Mouse (Mus musculus): Measurements from ENCODE around the gene Fam161b. TPM values are rescaled to one million over a fixed set of nuclear protein-coding genes. Genes with fewer than 3 reads are reported as not detected.
"Not testable (repeated sequence)": the region's sequence is repeated elsewhere in the genome, so short reads cannot be mapped to it uniquely, and the experiment has no call there.

The Fam161b gene
- polyA plus RNA-seq, 1 experiment, result 10.9 TPM

DNA sequence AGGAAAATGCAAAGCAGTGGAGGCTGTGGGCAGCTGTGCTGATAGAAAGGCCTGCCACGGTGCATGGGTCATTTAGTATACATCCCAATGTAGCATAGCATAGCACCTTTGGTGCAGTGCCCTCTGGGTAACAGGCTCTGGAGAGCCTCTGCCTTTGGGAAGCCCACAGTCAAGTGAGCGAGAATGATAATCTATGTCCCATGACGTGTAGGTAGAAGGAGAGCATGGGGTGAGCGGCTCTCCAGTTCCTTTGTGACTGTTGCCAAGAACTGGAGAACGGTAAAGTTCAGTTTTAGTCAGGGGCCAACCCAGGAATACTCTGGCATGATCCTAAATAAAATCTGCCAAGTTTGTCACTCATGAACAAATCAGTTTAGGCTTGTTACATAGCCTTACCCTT, 10.0 kb upstream of the Fam161b start:
- H3K27me3 ChIP-seq (ENCODE audit: control insufficient read depth, insufficient read depth, low read length), result no peaks in the 10 kb centered on the region
- no peak overlapping the region for H3K4me3 ChIP-seq (replicated peaks; ENCODE audit: insufficient read depth, low read depth, low read length)
- H3K27ac ChIP-seq (ENCODE audit: insufficient read depth, low read length), result no peak overlapping the region
- no peaks in the 10 kb centered on the region for H3K4me1 ChIP-seq (ENCODE audit: control insufficient read depth, insufficient read depth, low read length)
- TF ChIP-seq CTCF (IDR thresholded peaks at IDR 0.05; ENCODE audit: borderline replicate concordance, insufficient read depth, low read depth, low read length), result no peak
- no peak for TF ChIP-seq POLR2A (IDR thresholded peaks at IDR 0.05; ENCODE audit: borderline replicate concordance, insufficient read depth, low read length)
- DNase-seq, result no peak
- WGBS, result 87% methylated on average over 5 of the region's 5 CpGs

DNA sequence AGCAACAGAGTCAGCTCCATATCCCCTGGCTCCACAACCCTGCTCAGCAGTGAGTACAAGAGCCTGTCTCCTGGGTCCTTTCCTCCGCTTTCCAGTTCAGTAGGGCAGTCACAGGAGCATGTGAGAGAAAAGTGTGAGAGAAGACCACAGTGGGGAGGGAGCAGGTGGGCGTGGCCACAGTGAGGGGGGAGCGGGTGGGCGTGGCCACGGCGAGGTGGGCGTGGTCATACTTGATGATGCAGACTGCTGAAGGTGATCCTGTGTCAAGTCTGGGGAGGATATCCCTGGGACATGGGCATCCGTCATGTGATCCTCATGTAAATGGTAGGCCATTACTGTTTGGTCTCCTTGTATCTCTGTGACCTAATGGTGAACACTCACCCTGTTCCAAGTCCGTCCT, 5.3 kb upstream of the Fam161b start:
- 74% methylated on average over 9 of the region's 9 CpGs for WGBS
- TF ChIP-seq POLR2A (IDR thresholded peaks at IDR 0.05; ENCODE audit: borderline replicate concordance, insufficient read depth, low read length) (no peak), CTCF (IDR thresholded peaks at IDR 0.05; ENCODE audit: borderline replicate concordance, insufficient read depth, low read depth, low read length) (no peak)

DNA sequence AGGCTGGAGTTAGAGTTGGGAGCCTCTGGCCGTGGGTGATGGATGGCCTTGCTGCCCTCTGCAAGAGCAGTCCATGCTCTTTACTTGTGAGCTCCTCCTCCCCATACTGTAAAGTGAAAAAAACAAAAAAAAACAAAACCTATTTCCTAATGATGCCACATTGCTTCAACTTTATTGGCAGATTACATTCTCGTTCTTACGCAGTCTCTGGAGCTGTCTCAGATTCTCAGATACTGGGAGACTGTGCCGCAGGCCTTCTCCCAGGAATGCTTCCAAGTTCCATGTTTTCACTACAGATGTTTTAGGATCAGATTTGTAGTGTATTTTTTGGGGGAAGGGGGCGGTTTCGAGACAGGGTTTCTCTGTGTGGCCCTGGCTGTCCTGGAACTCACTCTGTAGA, 3.5 kb upstream of the Fam161b start:
- Histone ChIP-seq H3K27ac (ENCODE audit: insufficient read depth, low read length) (no peak overlapping the region), H3K27me3 (ENCODE audit: control insufficient read depth, insufficient read depth, low read length) (no peaks in the 10 kb centered on the region), H3K4me3 (replicated peaks; ENCODE audit: insufficient read depth, low read depth, low read length) (no peak overlapping the region), H3K4me1 (ENCODE audit: control insufficient read depth, insufficient read depth, low read length) (peaks cover 4% of the 10 kb centered on the region; the same call in 1 of the 2 replicates)
- no peak for DNase-seq
- TF ChIP-seq POLR2A (IDR thresholded peaks at IDR 0.05; ENCODE audit: borderline replicate concordance, insufficient read depth, low read length) (no peak), CTCF (IDR thresholded peaks at IDR 0.05; ENCODE audit: borderline replicate concordance, insufficient read depth, low read depth, low read length) (no peak)
- 96% methylated on average over 6 of the region's 6 CpGs for WGBS

More for the DNA sequence above, 5.3 kb upstream of the Fam161b start:
- no peak for DNase-seq
- Histone ChIP-seq H3K4me3 (replicated peaks; ENCODE audit: insufficient read depth, low read depth, low read length) (no peak overlapping the region), H3K27ac (ENCODE audit: insufficient read depth, low read length) (no peak overlapping the region), H3K4me1 (ENCODE audit: control insufficient read depth, insufficient read depth, low read length) (no peaks in the 10 kb centered on the region), H3K27me3 (ENCODE audit: control insufficient read depth, insufficient read depth, low read length) (no peaks in the 10 kb centered on the region)

DNA sequence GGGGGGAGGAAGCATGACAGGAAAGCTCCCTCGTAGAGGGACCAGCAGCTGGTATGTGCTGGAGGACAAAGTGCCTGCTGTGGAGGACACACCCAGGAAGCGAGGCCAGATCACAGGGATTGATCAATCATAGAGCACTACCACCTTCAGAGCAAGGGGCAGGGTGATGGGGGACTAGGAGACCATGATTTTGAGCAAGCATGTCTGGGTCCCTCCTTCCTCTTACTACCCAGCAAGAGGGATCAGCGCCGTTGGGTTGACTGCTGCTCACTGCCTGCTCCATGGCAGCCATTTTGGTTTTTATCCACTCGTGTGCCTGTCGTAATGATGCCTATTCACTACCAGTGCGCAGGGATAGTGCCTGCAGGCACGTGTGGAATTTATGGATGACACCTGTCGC, 2.7 kb upstream of the Fam161b start:
- DNase-seq, result no peak
- Histone ChIP-seq H3K27me3 (ENCODE audit: control insufficient read depth, insufficient read depth, low read length) (no peaks in the 10 kb centered on the region), H3K4me3 (replicated peaks; ENCODE audit: insufficient read depth, low read depth, low read length) (no peak overlapping the region), H3K4me1 (ENCODE audit: control insufficient read depth, insufficient read depth, low read length) (peaks cover 4% of the 10 kb centered on the region; the same call in 1 of the 2 replicates), H3K27ac (ENCODE audit: insufficient read depth, low read length) (no peak overlapping the region)
- WGBS, result 87% methylated on average over 9 of the region's 9 CpGs
- TF ChIP-seq POLR2A (IDR thresholded peaks at IDR 0.05; ENCODE audit: borderline replicate concordance, insufficient read depth, low read length), result no peak
- no peak for TF ChIP-seq CTCF (IDR thresholded peaks at IDR 0.05; ENCODE audit: borderline replicate concordance, insufficient read depth, low read depth, low read length)

DNA sequence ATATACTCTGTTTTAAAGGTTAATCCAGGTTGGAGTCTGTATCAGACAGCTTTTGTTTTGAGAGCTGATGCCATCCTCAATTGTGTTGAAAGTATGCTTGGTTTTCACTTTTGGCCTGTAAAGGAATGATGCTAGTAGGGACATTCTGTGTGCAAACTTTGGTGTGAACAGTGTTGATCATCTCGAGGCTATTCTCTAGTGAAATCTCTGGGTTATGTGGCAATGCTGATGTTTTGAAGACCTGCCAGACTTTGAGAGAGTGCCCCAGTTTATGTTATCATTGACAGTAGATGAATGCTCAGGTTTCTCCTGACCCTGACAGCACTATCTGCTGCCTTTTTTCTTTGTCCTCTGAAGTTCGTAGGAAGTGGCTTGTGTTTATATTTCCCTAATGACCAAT, 1.2 kb upstream of the Fam161b start:
- H3K4me1 ChIP-seq (ENCODE audit: control insufficient read depth, insufficient read depth, low read length), result peaks cover 4% of the 10 kb centered on the region; the same call in 1 of the 2 replicates
- 64% methylated on average over 2 of the region's 2 CpGs for WGBS
- H3K4me3 ChIP-seq (replicated peaks; ENCODE audit: insufficient read depth, low read depth, low read length), result no peak overlapping the region
- no peak for TF ChIP-seq CTCF (IDR thresholded peaks at IDR 0.05; ENCODE audit: borderline replicate concordance, insufficient read depth, low read depth, low read length)
- no peaks in the 10 kb centered on the region for H3K27me3 ChIP-seq (ENCODE audit: control insufficient read depth, insufficient read depth, low read length)
- no peak overlapping the region for H3K27ac ChIP-seq (ENCODE audit: insufficient read depth, low read length)
- no peak for DNase-seq

DNA sequence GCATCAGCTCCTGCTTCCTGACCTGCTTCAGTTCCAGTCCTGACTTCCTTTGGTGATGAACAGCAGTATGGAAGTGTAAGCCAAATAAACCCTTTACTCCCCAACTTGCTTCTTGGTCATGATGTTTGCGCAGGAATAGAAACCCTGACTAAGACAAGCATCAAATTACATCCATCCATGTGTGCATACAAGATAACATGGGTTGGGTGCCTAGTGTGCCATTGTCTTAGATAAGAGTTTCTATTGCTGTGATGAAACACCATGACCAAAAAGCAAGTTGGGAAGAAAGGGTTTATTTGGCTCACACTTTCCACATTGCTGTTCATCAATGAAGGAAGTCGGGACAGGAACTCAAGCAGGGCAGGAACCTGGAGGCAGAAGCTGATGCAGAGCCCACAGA, 2.9 kb downstream of the Fam161b start:
- not testable (repeated sequence) for DNase-seq; H3K27me3 ChIP-seq (ENCODE audit: control insufficient read depth, insufficient read depth, low read length); H3K4me3 ChIP-seq (replicated peaks; ENCODE audit: insufficient read depth, low read depth, low read length); H3K27ac ChIP-seq (ENCODE audit: insufficient read depth, low read length); H3K4me1 ChIP-seq (ENCODE audit: control insufficient read depth, insufficient read depth, low read length)
- 84% methylated on average over 2 of the region's 2 CpGs for WGBS

DNA sequence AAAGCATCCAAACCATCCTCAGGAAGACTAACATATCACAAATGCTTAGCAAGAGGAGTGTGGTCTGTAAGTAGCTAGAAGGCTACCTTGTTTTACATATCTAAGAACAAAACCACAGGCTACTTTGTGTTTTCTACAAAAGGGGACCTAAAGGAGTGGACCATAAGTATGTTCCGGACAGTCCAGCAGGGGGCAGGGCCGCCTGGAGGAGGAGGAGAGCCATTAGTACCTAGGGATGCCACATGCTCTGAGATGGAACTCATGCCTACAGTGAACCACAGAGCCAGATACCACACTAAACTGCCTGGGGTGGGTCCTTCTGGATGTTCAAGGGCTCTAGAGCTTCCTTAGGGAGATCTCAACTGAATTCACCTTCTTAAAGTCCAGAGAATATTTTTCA, 14.4 kb downstream of the Fam161b start:
- no peak for DNase-seq
- H3K4me1 ChIP-seq (ENCODE audit: control insufficient read depth, insufficient read depth, low read length), result no peaks in the 10 kb centered on the region
- 46% methylated on average over 2 of the region's 2 CpGs for WGBS
- H3K27ac ChIP-seq (ENCODE audit: insufficient read depth, low read length), result no peak overlapping the region
- H3K27me3 ChIP-seq (ENCODE audit: control insufficient read depth, insufficient read depth, low read length), result no peaks in the 10 kb centered on the region
- H3K4me3 ChIP-seq (replicated peaks; ENCODE audit: insufficient read depth, low read depth, low read length), result no peak overlapping the region
- peak; percentile 37; the same call in 1 of the 2 replicates for TF ChIP-seq CTCF (IDR thresholded peaks at IDR 0.05; ENCODE audit: borderline replicate concordance, insufficient read depth, low read depth, low read length)
- TF ChIP-seq POLR2A (IDR thresholded peaks at IDR 0.05; ENCODE audit: borderline replicate concordance, insufficient read depth, low read length), result no peak

DNA sequence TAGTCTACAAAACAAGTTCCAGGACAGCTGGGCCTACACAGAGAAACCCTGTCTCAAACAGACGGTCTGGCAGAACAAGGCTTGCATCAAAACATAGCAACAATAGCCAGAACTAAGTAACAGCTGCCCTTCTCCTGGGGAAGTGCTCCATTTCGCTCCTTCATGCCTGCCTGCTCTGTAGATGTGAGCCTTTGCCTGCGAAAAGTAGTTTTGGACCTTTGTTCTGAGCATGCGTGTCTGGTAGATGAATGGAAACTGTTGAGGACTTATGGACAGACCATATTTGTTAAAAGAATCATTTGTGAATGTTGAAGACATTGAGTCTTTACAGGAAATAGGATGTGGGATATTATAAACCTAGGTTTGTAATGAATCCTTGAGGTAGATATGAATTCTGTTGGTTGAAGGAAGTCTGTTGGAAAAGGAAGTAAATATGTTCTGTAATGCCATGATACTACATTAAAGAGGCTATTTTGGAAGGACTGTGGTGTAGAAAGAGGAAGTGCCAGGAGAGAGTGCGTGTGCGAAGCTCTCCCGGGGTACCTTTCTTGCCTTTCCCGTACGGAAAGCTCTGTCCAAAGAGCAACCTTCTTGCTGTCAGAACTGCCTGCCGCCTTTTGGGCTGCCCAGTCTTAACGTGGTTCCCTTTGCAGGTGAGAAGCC, 24.5 kb downstream of the Fam161b start:
- DNase-seq, result no peak
- TF ChIP-seq CTCF (IDR thresholded peaks at IDR 0.05; ENCODE audit: borderline replicate concordance, insufficient read depth, low read depth, low read length), result no peak
- no peak for TF ChIP-seq POLR2A (IDR thresholded peaks at IDR 0.05; ENCODE audit: borderline replicate concordance, insufficient read depth, low read length)
- Histone ChIP-seq H3K4me1 (ENCODE audit: control insufficient read depth, insufficient read depth, low read length) (no peaks in the 10 kb centered on the region), H3K27me3 (ENCODE audit: control insufficient read depth, insufficient read depth, low read length) (no peaks in the 10 kb centered on the region), H3K4me3 (replicated peaks; ENCODE audit: insufficient read depth, low read depth, low read length) (no peak overlapping the region), H3K27ac (ENCODE audit: insufficient read depth, low read length) (no peak overlapping the region)
- WGBS, result 89% methylated on average over 11 of the region's 11 CpGs

Data from cerebellum, adult 2 months (tissue).